Comparison of ENCODE assay signal across 15 mouse cellular contexts in the genomic region with DNA sequence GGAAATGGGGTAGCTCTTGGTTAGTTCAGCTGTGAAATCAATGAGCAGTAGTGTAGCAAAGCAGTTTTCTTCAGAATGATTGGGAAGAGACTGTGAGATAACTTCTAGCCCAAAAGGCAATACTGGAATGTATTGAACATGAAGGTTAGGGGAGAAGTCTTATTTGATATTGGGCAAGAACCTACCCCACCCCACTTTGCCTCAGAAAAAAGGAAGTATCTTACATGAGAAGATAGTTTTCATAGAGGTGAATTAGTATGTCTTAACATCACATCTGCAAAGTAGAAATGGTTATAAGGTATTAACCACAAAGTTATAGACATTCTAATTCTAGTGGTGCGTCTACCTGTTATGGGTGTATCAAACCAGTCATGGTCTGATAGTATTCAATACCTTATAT.
"Had no signal": no experiment of that assay in that cellular context is flagged by ENCODE, and none has a peak within 500 bp of the region (broad histone marks: within the 10 kb centered on the region; RNA-seq: fewer than 3 reads in every experiment).

No protein-coding gene starts in this region.

- H3K27ac ChIP-seq: neural tube, embryonic 12.5 days; neural tube, embryonic 13.5 days; neural tube, embryonic 15.5 days; stomach, embryonic 15.5 days; stomach, postnatal 0 days had no signal

- DNase-seq: retina, postnatal 1 day; right cerebral cortex, adult 18-20 months; right cerebral cortex, postnatal 4 days; spleen, adult 18-20 months; thymus, adult 18-20 months; thymus, adult 2 months; thymus, postnatal 14 days; thymus, postnatal 25 days; thymus, postnatal 36 days; thymus, postnatal 4 days had no signal

- H3K4me1 ChIP-seq: neural tube, embryonic 12.5 days; neural tube, embryonic 13.5 days; neural tube, embryonic 15.5 days; stomach, embryonic 15.5 days had no signal

- H3K27me3 ChIP-seq: neural tube, embryonic 12.5 days; neural tube, embryonic 13.5 days; neural tube, embryonic 15.5 days; stomach, embryonic 15.5 days had no signal

- H3K4me3 ChIP-seq: neural tube, embryonic 12.5 days; neural tube, embryonic 13.5 days; neural tube, embryonic 15.5 days; stomach, embryonic 15.5 days had no signal

- H3K9me3 ChIP-seq: neural tube, embryonic 12.5 days; neural tube, embryonic 13.5 days; neural tube, embryonic 15.5 days; stomach, embryonic 15.5 days had no signal

- H3K9ac ChIP-seq: neural tube, embryonic 12.5 days; neural tube, embryonic 13.5 days; neural tube, embryonic 15.5 days; stomach, embryonic 15.5 days had no signal

- H3K36me3 ChIP-seq: neural tube, embryonic 12.5 days; neural tube, embryonic 13.5 days; neural tube, embryonic 15.5 days; stomach, embryonic 15.5 days had no signal
